Mouse (Mus musculus): Measurements from ENCODE around the gene Vmn2r15.

The Vmn2r15 gene

DNA sequence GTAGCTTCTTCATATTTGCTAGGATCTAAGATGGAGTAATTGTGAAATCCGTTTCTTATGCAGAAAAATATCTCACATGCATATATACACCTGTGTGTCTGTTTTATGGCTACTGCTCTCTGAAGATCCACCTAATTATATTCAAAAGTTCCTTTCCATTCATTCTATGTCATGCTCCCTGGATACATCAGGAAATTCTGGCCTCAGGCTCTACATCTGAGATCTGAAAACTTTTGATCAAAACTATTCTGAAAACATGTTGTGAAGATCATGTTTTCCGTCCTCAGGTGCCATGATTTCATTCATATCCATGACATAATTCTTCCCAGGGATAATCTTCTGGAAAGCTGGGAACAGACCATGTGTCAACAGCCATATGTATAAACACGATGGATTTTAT, at the start of gene Vmn2r15:
TSS of gene Vmn2r15 (minus strand) at position 101 of the 400 bp plus-strand sequence.
- ATAC-seq (ENCODE audit: low TSS enrichment): no peak

DNA sequence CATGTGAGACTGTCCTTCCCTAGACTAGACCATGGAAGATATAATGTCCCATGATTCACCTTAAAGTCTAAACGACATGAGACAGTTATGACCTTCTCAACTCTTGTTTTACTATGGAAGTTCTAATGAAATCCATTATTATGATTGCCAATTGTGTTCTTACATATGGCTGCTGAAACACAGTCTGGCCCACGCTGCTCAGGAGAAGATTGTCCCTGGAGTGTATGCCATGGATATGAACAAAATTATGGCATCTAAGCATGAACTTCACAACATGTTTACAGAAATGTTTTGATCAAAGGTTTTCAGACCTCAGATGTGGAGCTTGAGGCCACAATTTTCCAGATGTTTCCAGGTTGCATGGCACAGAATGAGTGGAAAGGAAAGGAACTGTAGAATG, 32.4 kb upstream of the Vmn2r15 start, which contains the start of gene Vmn2r16:
TSS of gene Vmn2r16 (plus strand) at position 301 of the 400 bp plus-strand sequence.
- no peak for ATAC-seq (ENCODE audit: low TSS enrichment)

- ATAC-seq (ENCODE audit: low TSS enrichment): no peak
Measured at GRCm38 (mm10) chr5:109294655-109295054, 2.8 kb downstream of the Vmn2r15 start.

All from frontal cortex, adult (tissue).